Mouse (Mus musculus) heart, adult 2 months (tissue): ENCODE results near the gene Foxl1.

ENCODE experiments used
- CTCF ChIP-seq: fragments of 200-600 bp; IDR thresholded peaks from 2 replicates; pipeline ENCODE4 v1.8.1; 2022; ENCODE audit warnings: antibody characterized with exemption, mild to moderate bottlenecking, moderate library complexity
- EP300 ChIP-seq: fragments of 200-500 bp; IDR thresholded peaks from 2 replicates; pipeline ENCODE4 v1.6.1; 2011; ENCODE audit warnings: low read depth, low read length, control low read depth; ENCODE audit not compliant: insufficient read depth
- POLR2A ChIP-seq: fragments of 200-500 bp; IDR thresholded peaks from 2 replicates; pipeline ENCODE4 v1.6.1; 2011; ENCODE audit warnings: mild to moderate bottlenecking, low read depth, low read length, control low read depth; ENCODE audit not compliant: insufficient read depth

DNA sequence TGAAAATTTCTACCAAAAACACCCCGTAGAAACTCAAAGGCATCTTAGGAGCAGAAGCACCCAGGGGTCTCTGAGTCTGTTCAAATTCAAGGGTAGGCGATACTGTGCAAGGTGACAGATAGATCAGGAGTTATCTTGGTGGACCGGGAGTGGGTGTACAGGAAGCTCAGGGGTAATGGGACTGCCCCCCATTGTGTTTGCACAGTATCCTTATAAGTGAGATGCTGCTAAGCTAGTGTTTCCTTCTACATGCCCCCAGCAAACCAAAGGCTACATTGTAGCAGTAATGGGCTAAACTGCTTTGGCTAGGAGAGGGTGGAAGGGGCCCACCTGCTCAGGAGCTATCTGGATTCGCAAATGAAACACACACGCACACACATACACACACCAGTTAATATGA, 33.7 kb downstream of the Foxl1 start:
- TF ChIP-seq POLR2A (no peak), CTCF (no peak), EP300 (no peak)
